Mouse (Mus musculus) gastrocnemius, postnatal 14 days (tissue): ENCODE measurements around the gene Bend3. TPM values are rescaled to one million over a fixed set of nuclear protein-coding genes. Genes with fewer than 3 reads are reported as not detected.

ENCODE experiments used
- total RNA-seq, 2 experiments: library from RNA; stranded (reverse); gene quantifications; 2 replicates each; pipeline ENCODE4 v1.2.3; 2021

Bend3 gene
- total RNA-seq, 2 experiments from 2014 or later, result 3.7 to 4.8 TPM

Other genes starting within 250 kb of the Bend3 start
- 1 to 10 TPM; 6.8 to 8.8 TPM for gene Gm9803, start 45.3 kb downstream of the Bend3 start, total RNA-seq
- gene 1700021F05Rik, start 62.2 kb downstream of the Bend3 start, total RNA-seq, result 100 to 1,000 TPM in 1 of 2 experiments, 10 to 100 TPM in 1; 97.7 to 103 TPM
- 10 to 100 TPM; 27.6 to 41.4 TPM for gene Cd24a, start 99.5 kb downstream of the Bend3 start, total RNA-seq